Mouse (Mus musculus) layer of hippocampus, postnatal 36 days (tissue): Measurements from ENCODE around the gene Ffar1. TPM values are rescaled to one million over a fixed set of nuclear protein-coding genes. Genes with fewer than 3 reads are reported as not detected.

Experiments
- total RNA-seq, 2 experiments: library from RNA; stranded (reverse); gene quantifications; 2 replicates each; pipeline ENCODE4 v1.2.3; 2021

The Ffar1 gene
- total RNA-seq, 2 experiments from 2014 or later: not detected

Other genes starting within 250 kb of the Ffar1 start
- gene Upk1a, start 248.7 kb downstream of the Ffar1 start, total RNA-seq: under 1 TPM in 1 of 2 experiments, not detected in 1; 0.25 TPM
- gene Cox6b1, start 235.4 kb downstream of the Ffar1 start, total RNA-seq: 100 to 1,000 TPM; 609 to 715 TPM
- not detected for gene Etv2, start 225.7 kb downstream of the Ffar1 start, total RNA-seq
- 10 to 100 TPM; 72.4 to 76.0 TPM for gene Rbm42, start 211.2 kb downstream of the Ffar1 start, total RNA-seq
- 1 to 10 TPM; 4.7 to 5.0 TPM for gene Haus5, start 196.6 kb downstream of the Ffar1 start, total RNA-seq
- not detected for gene Pmis2, start 190.0 kb downstream of the Ffar1 start, total RNA-seq
- not detected for gene 2200002J24Rik, start 162.6 kb downstream of the Ffar1 start, total RNA-seq
- under 1 TPM; 0.35 to 0.70 TPM for gene Atp4a, start 149.4 kb downstream of the Ffar1 start, total RNA-seq
- 100 to 1,000 TPM; 107 to 118 TPM for gene Tmem147, start 132.0 kb downstream of the Ffar1 start, total RNA-seq
- not detected for gene Gapdhs, start 117.9 kb downstream of the Ffar1 start, total RNA-seq
- 1 to 10 TPM; 6.4 to 9.7 TPM for gene Sbsn, start 110.1 kb downstream of the Ffar1 start, total RNA-seq
- gene Dmkn, start 97.8 kb downstream of the Ffar1 start, total RNA-seq: under 1 TPM in 1 of 2 experiments, not detected in 1; 0.91 TPM
- not detected for gene Krtdap, start 73.7 kb downstream of the Ffar1 start, total RNA-seq
- gene Ffar2, start 37.8 kb downstream of the Ffar1 start, total RNA-seq: not detected
- not detected for gene Ffar3, start 5.4 kb downstream of the Ffar1 start, total RNA-seq
- gene Cd22, start 18.8 kb upstream of the Ffar1 start, total RNA-seq: not detected
- gene Mag, start 53.3 kb upstream of the Ffar1 start, total RNA-seq: 100 to 1,000 TPM; 196 to 197 TPM
- not detected for gene Hamp2, start 63.1 kb upstream of the Ffar1 start, total RNA-seq
- gene Hamp, start 82.5 kb upstream of the Ffar1 start, total RNA-seq: not detected
- gene Usf2, start 95.2 kb upstream of the Ffar1 start, total RNA-seq: 100 to 1,000 TPM; 116 to 126 TPM
- gene Lsr, start 111.9 kb upstream of the Ffar1 start, total RNA-seq: 1 to 10 TPM; 7.5 to 7.7 TPM
- gene Fam187b, start 112.2 kb upstream of the Ffar1 start, total RNA-seq: under 1 TPM; 0.17 to 0.43 TPM
- 10 to 100 TPM; 23.3 to 26.5 TPM for gene Fxyd5, start 180.9 kb upstream of the Ffar1 start, total RNA-seq
- 100 to 1,000 TPM; 111 to 125 TPM for gene Fxyd7, start 189.9 kb upstream of the Ffar1 start, total RNA-seq
- gene Fxyd1, start 195.6 kb upstream of the Ffar1 start, total RNA-seq: 100 to 1,000 TPM in 1 of 2 experiments, 10 to 100 TPM in 1; 85.4 to 102 TPM
- 10 to 100 TPM; 32.5 to 36.7 TPM for gene Lgi4, start 197.8 kb upstream of the Ffar1 start, total RNA-seq
- not detected for gene Fxyd3, start 215.1 kb upstream of the Ffar1 start, total RNA-seq